Mouse (Mus musculus) spleen, embryonic (tissue): ENCODE results near the gene Aldh1a7.
"Not testable (repeated sequence)": the region's sequence is repeated elsewhere in the genome, so short reads cannot be mapped to it uniquely, and the experiment has no call there.

Source experiments
- CTCF ChIA-PET: fragments of 350-600 bp; sonication (Branson Sonifier 250); formaldehyde crosslinking; loops from one replicate; lab custom pipeline; 2022; lab: Charles Lee

The Aldh1a7 gene

GRCm38 (mm10) chr19:20727381-20727780 lies at the start of gene Aldh1a7:
Gene Aldh1a7 (minus strand): TSS chr19:20727562.
- CTCF ChIA-PET = no interaction called here

- CTCF ChIA-PET = no interaction called here
Measured at GRCm38 (mm10) chr19:20775681-20776080, 48.3 kb upstream of the Aldh1a7 start.

- CTCF ChIA-PET = no interaction called here
Measured at GRCm38 (mm10) chr19:20773941-20774340, 46.6 kb upstream of the Aldh1a7 start.

- CTCF ChIA-PET = interaction anchor here (0.7 kb wide), 1 partner anchor 435 kb away, joined by 3 read pairs; no protein-coding TSS in a partner anchor
Measured at GRCm38 (mm10) chr19:20764214-20764613, 36.9 kb upstream of the Aldh1a7 start.

- CTCF ChIA-PET = no interaction called here
Measured at GRCm38 (mm10) chr19:20761675-20762426, 34.5 kb upstream of the Aldh1a7 start.

DNA sequence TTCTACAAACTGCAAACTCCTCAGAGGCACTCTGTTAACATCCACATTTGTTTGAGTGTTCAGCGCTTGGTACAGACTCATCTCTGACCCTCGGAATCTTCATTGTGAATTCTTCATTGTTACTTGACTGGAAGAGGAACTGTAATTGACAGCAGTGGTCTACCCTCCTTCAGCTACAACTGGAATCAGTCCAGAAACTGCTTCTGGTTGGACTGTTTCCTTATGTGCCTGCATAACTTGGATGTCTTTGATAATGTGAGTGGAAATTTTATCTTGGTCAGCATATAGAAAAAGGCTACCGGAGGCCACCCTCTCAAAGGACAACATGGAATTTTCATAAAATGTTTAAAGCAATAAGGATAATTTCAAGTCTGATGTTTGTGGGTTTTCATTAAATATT lies 33.8 kb upstream of the Aldh1a7 start:
- CTCF ChIA-PET = interaction anchor here (0.6 kb wide), 1 partner anchor 397 kb away, joined by 4 read pairs; no protein-coding TSS in a partner anchor

DNA sequence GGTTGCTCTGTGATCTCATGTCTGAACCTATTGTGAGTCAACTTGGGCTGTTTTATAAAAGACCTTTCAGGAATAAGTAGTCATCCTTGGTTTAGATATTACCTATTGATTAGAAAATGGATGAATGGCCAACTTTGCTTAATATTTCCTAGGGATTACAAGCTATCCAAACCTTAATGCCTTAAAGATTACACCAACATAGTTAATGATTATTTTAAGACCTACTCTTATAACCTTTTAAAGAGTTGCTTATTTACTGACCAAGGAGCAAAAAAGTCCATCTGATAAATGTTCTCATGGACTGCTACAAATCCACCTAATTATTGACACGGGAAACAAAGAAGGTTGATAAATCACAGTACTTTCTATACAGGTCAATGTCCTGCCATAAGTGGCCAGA lies 17.3 kb upstream of the Aldh1a7 start:
- CTCF ChIA-PET = no interaction called here

DNA sequence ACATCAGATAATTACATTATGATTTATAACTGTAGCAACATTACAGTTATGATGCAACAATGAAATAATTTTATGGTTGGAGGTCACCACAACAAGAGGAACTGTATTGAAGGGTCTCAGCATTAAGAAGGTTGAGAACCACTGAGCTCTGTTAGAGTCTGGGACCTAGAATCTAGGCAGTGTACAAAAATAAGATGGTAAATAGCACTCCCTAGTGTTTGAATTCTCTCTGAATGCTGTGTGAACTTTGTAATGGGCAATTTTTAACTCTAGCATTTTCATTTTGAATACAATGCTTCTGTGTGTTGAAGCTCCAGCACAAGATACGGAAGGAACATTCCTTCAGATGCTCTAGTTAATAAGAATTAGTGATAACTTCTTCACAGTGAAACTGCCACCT lies 916 bp upstream of the Aldh1a7 start:
- CTCF ChIA-PET = no interaction called here

DNA sequence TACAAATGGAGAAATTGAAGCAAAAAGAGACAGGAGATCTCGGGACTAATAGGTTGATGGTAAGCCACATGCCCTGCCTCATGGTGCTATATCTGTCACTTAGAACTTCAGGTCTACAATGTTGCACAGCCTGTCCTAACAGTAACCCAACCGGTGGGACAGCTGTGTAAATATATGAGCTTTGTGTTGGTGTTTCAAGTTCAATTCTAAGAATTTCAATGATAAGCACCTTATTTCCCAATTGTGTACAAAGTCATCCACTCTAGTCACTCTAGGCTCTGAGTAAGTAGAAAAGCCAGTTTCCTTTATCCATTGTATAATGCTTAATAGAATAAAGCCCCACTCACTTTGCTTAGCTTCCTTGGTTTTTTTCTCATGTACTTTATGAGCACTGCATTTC lies 4.4 kb downstream of the Aldh1a7 start:
- CTCF ChIA-PET = no interaction called here

DNA sequence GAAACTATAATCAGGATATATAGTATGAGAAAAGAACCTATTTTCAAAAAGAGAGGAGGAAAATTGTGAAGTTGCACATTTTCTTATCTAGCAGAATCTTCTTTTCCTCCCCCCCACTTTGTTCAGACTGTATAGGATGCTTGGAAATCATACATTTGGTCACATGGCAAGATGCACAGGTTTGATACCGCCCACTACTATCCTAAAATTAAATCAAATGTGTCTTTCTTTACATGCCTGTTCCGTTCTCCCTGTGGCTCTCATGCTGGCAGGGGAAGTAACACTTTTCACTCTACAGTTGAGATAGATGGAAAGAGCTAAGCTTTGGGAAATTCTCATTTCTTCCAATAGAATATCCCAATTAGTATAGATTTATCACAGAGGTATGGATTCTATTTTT lies 7.1 kb downstream of the Aldh1a7 start:
- CTCF ChIA-PET = no interaction called here

DNA sequence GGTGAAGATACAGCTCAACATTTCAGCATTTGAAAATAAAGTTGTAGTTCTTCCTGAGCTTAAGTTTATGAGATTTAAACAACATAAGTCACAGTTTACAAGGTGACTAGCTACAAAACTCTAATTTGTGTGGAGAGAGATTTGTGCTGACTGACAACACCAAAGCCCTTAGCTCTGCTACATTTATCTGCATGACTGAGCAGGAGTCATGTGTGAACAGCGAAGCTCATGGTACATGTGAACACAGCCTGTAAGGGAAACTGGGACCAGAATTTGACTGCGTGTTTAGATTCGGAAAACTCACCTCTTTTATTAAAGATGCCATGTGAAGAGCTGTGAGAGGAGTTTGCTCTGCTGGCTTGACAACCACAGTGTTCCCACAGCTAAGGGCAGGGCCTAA lies 11.7 kb downstream of the Aldh1a7 start:
- CTCF ChIA-PET = no interaction called here

- CTCF ChIA-PET = no interaction called here
Measured at GRCm38 (mm10) chr19:20715093-20715492, 12.3 kb downstream of the Aldh1a7 start.

GRCm38 (mm10) chr19:20714543-20714942 lies 12.8 kb downstream of the Aldh1a7 start:
- CTCF ChIA-PET = no interaction called here

GRCm38 (mm10) chr19:20707159-20707558 lies 20.2 kb downstream of the Aldh1a7 start:
- CTCF ChIA-PET = no interaction called here

GRCm38 (mm10) chr19:20706747-20707146 lies 20.6 kb downstream of the Aldh1a7 start:
- CTCF ChIA-PET = no interaction called here

DNA sequence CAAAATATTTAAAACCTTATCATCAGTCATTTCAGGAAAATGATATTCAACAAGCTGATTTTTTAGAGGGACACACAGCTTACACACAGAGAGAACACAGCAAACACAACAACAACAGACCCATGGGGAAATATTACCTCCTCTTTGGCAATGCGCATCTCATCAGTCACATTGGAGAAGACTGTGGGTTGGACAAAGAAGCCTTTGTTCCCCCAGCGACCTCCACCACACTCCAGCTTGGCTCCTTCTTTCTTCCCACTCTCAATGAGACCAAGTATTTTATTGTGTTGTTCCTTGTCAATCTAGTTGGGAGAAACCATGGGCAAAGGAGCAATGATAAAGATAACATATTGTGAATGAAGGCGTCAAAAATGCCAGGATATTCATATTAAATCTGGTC lies 25.3 kb downstream of the Aldh1a7 start:
- CTCF ChIA-PET = no interaction called here

DNA sequence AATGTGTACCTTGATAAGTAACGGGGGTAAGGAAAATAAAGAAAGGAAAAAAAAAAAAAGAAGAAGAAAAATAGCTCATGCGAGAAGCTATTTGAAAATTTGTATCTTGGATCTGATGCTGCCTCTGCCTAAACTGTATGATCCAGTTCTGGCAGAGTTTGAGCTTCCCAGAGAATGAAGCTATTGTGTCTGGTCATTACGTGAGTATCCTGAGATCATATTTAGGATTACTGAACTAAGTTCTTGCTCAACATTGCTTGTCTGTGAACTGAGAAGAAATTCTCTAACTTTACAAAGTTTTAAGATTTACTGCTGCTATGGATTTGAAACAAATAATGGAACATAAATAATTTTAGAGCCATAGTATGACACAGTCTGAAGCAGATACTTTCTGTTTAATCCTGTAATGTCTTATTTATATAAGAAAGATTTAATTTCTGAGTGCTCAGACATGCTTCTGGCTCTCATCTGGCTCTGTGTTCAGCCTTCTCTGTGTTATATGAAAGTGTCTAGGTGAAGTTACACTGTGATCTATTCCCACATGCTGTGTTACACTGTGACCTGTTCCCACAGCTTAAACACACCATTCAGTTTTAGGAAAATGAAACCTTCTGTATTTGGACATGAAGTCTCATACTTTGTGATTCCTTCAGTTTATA lies 49.5 kb downstream of the Aldh1a7 start:
- CTCF ChIA-PET = no interaction called here

DNA sequence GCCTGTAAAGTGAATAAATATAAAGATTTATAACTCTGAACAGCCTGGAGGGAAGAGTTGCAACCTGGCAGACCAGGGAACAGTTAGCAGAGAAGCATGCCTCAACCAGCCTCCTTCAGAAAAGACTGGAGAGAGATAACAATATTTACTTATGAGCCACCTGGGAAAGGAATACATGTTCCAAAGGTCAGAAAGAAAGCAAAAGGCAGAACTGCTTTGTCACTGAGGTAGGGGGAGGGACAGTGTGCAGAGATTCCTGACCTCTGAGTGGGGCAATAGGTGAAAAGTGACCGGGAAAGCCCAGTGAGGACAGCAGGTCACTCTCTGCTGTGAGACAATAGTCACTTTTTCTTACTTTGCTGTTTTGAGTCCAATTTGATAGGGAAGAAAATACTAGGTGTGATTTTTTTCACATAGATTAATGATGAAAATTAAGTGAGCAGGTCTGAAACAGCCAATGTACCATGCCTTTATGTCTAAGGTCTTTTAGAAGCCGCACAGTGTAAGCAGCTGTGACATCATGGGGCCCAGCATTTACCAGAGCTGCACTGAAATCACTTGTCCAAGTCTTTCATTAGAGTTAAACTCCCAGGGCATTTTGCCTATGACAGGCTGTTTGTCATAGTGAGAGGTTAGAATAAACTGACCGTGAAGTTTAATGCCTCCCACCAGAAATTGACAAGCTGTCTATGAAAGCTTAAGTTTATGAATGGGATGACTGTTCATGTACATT lies 73.1 kb downstream of the Aldh1a7 start:
- CTCF ChIA-PET = no interaction called here

DNA sequence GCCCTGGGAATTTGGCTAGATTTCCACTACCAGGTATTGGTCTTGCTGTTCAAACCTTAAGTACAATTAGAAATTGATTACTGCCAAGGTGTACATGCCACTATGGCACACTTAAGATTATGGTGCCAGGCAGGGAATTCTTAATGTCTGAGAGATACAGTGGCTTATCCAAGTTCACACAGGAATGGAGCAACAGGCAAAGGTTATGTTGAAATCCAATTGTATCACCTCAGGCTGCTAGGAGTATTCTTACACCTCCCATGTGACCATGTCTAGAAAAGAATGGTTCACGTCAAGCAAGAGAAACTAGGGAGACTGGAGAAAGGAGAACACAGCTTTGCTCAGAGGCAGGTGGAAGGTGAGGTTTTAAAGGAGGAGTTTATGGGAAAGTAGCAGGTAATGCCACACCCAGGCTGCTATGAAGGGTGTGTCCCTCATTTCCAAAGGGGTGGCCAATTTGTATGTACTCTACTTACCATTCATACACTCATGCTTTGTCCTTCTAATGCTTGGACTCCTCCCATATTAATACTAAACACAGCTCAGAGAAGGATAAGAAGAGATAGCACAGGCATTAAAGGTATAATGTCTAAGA lies 74.2 kb downstream of the Aldh1a7 start:
- CTCF ChIA-PET = no interaction called here

DNA sequence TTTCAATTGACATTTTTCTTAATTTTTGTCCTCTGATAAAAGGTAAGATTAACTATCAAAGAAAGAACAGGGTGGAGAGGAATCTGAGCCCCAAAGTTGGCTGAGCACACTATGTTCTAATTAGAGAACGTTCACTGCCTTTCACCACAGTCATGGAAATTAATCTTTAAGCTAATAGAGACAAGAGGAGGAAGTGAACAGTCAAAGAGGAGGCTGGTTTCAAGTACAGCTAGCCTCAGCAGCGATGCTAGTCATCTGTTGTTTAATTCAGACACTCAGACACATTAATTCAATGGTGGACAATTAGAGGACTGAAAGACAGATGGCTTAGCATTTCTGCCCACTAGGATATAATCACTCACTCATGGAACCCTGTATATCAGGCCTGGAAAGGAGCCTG lies 77.4 kb downstream of the Aldh1a7 start:
- CTCF ChIA-PET = no interaction called here

- CTCF ChIA-PET = not testable (repeated sequence)
Measured at GRCm38 (mm10) chr19:20647496-20647895, 79.9 kb downstream of the Aldh1a7 start.

- CTCF ChIA-PET = no interaction called here
Measured at GRCm38 (mm10) chr19:20644346-20644745, 83.0 kb downstream of the Aldh1a7 start.
